Mouse (Mus musculus): ENCODE measurements around the gene Sf3b4.

GRCm38 (mm10) chr3:96160222-96160802 lies 11.8 kb upstream of the Sf3b4 start:
- no peak for TF ChIP-seq CTCF (IDR thresholded peaks at IDR 0.05; ENCODE audit: low read depth)
- no peak for TF ChIP-seq EP300 (IDR thresholded peaks at IDR 0.05; ENCODE audit: low read depth)
